Comparison of ENCODE assay signal across 11 mouse cellular contexts in the genomic region with DNA sequence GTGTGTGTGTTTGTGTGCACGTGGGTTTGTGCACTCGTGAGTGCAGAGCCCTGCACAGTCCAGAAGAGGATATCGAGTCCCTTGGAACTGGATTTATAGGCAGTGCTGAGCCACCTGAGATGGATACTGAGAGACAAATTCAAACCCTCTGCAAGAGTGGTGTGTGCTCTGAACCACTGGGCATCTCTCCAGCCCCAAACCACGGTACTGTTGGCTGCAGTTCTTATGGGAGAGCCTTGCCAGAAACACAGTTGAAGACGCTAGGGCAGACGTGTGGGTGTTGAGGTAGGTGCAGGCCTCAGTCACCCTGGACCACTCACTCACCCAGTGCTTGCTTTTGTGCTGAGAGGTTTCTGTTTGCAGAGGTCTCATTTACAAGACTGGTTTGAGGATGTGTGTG. TPM values are rescaled to one million over a fixed set of nuclear protein-coding genes. Genes with fewer than 3 reads are reported as not detected.
A peak's percentile ranks its signal among the peaks of the same experiment; 100 is the strongest.
DNase-seq lines count a peak whose midpoint lies in the region; ATAC-seq and TF ChIP-seq lines count a peak whose summit lies in the region.
"Had no signal": no experiment of that assay in that cellular context is flagged by ENCODE, and none has a peak within 500 bp of the region (broad histone marks: within the 10 kb centered on the region; RNA-seq: fewer than 3 reads in every experiment).

No protein-coding gene starts in this region.

- H3K4me3 ChIP-seq in gastrocnemius, adult 2 months: no peak overlapping the region
- H3K4me3 ChIP-seq: hindbrain, embryonic 13.5 days had no signal

- intact Hi-C loops in gastrocnemius, adult 2 months (cut with DNase I): no loop called here

- no peak for ATAC-seq in granulocyte monocyte progenitor cell, adult 5-6 weeks (replicated peaks; ENCODE audit: poor library complexity, severe bottlenecking)

- TF ChIP-seq CTCF in gastrocnemius, adult 2 months (IDR thresholded peaks at IDR 0.05): no peak

- peak; percentile 29 for DNase-seq in gastrocnemius, adult 2 months
- DNase-seq in gastrocnemius, postnatal 4 days (ENCODE audit: low spot score in 2 of 2): no peak
- peak; percentile 33 for DNase-seq in 3134 (ENCODE audit: extremely low read depth, insufficient read length, low spot score)
- peak; percentile 59 for DNase-seq in NIH3T3 (ENCODE audit: low read depth)
- DNase-seq in cerebellum, postnatal 14 days: peak; percentile 79 to 83
- no peak for DNase-seq in layer of hippocampus, postnatal 25 days (ENCODE audit: extremely low spot score in 1 of 2, low spot score in 1 of 2)
- DNase-seq: kidney, postnatal 10 days; retina, postnatal 1 day had no signal

- H3K27ac ChIP-seq in gastrocnemius, adult 2 months: no peak overlapping the region
- H3K27ac ChIP-seq: hindbrain, embryonic 13.5 days; stomach, postnatal 0 days had no signal

RNA-seq across cellular contexts. Expression of a gene that starts 41.1 kb away (rescaled TPM):
- 10 to 100 TPM in 1 of 2 experiments, 1 to 10 TPM in 1; 5.1 to 21.3 TPM for total RNA-seq in gastrocnemius, adult 2 months (2021)
- total RNA-seq in gastrocnemius, postnatal 4 days (2021): 1 to 10 TPM in 1 of 2 experiments, under 1 TPM in 1; 0.83 to 1.8 TPM
- total RNA-seq in granulocyte monocyte progenitor cell, adult 5-6 weeks (2014; fragmentation: Nextera tagmentation): 1.1 TPM in 1 of 2 replicates, not detected in the other
- 0.43 TPM in 1 of 2 replicates, not detected in the other for total RNA-seq in granulocyte monocyte progenitor cell, adult 5-6 weeks (2017)
- 100 to 1,000 TPM; 145 to 156 TPM for total RNA-seq in layer of hippocampus, postnatal 25 days (2021)

Comparison
In these comparisons a context has a peak if more than half of its experiments do, and no peak if none do; other contexts are left out.
1. DNase-seq: peak in gastrocnemius, adult 2 months (single experiment), 3134 (single experiment), NIH3T3 (single experiment) and cerebellum, postnatal 14 days (2 of 2); none in gastrocnemius, postnatal 4 days (0 of 2) and layer of hippocampus, postnatal 25 days (0 of 2).
2. RNA of a gene that starts 41.1 kb away (total RNA-seq): 145 to 156 TPM in layer of hippocampus, postnatal 25 days; 5.1 to 21.3 TPM in gastrocnemius, adult 2 months, 0.83 to 1.8 TPM in gastrocnemius, postnatal 4 days and 0.43 to 1.1 TPM in granulocyte monocyte progenitor cell, adult 5-6 weeks; every median in the first group is over 4 times any median in the second.